Mouse (Mus musculus) myocyte (in vitro differentiated cells): ENCODE data around the gene Tbcc. TPM values are rescaled to one million over a fixed set of nuclear protein-coding genes. Genes with fewer than 3 reads are reported as not detected.

Experiments
- H3K27me3 ChIP-seq: one replicate; pipeline ENCODE4 v1.6.1; 2011; ENCODE audit not compliant: control insufficient read depth, insufficient read depth, insufficient read length
- H3K36me3 ChIP-seq: one replicate; pipeline ENCODE4 v1.6.1; 2011; ENCODE audit not compliant: control insufficient read depth, insufficient read depth
- H3K4me2 ChIP-seq: one replicate; pipeline ENCODE4 v1.6.1; 2011; ENCODE audit warnings: low read depth, control low read depth
- H3K4me3 ChIP-seq: one replicate; pipeline ENCODE4 v1.5.1; 2011; ENCODE audit warnings: mild to moderate bottlenecking, control low read depth, moderate library complexity
- H3K79me2 ChIP-seq: one replicate; pipeline ENCODE4 v1.6.1; 2011; ENCODE audit not compliant: control insufficient read depth, insufficient read depth
- H3ac ChIP-seq: one replicate; pipeline ENCODE4 v1.6.1; 2011; ENCODE audit not compliant: control insufficient read depth, insufficient read length
- CEBPB ChIP-seq: IDR thresholded peaks from 2 replicates; pipeline ENCODE4 v1.6.1; 2011; ENCODE audit warnings: mild to moderate bottlenecking, moderate library complexity; ENCODE audit not compliant: poor library complexity, insufficient read depth, severe bottlenecking
- E2F4 ChIP-seq: IDR thresholded peaks from one replicate; pipeline ENCODE4 v1.6.1; 2011; ENCODE audit warnings: mild to moderate bottlenecking, control low read depth, moderate library complexity; ENCODE audit not compliant: insufficient read depth
- MAX ChIP-seq: IDR thresholded peaks from one replicate; pipeline ENCODE4 v1.6.1; 2011; ENCODE audit warnings: low read depth, mild to moderate bottlenecking, control low read depth
- MYOD1 ChIP-seq, 3 experiments: IDR thresholded peaks; one replicate each; pipeline ENCODE4 v1.6.1; 2011; ENCODE audit warnings: control low read depth in 2 of 3, low read depth in 2 of 3, mild to moderate bottlenecking in 2 of 3, moderate library complexity in 1 of 3; ENCODE audit not compliant: insufficient read length in 2 of 3, control insufficient read depth in 1 of 3
- MYOG ChIP-seq, 3 experiments: IDR thresholded peaks; one replicate each; pipeline ENCODE4 v1.6.1; 2011; ENCODE audit warnings: control low read depth in 2 of 3, low read depth in 2 of 3, mild to moderate bottlenecking in 2 of 3; ENCODE audit not compliant: insufficient read length in 2 of 3, control insufficient read depth in 1 of 3, insufficient read depth in 1 of 3
- POLR2A ChIP-seq: IDR thresholded peaks from one replicate; pipeline ENCODE4 v1.6.1; 2011; ENCODE audit warnings: low read depth, mild to moderate bottlenecking, control low read depth, moderate library complexity; ENCODE audit not compliant: insufficient read length
- POLR2AphosphoS2 ChIP-seq: IDR thresholded peaks from one replicate; pipeline ENCODE4 v1.6.1; 2011; ENCODE audit warnings: low read depth, control low read depth; ENCODE audit not compliant: insufficient read length
- REST ChIP-seq: IDR thresholded peaks from one replicate; pipeline ENCODE4 v1.6.1; 2011; ENCODE audit warnings: mild to moderate bottlenecking, control low read depth, moderate library complexity; ENCODE audit not compliant: insufficient read depth, insufficient read length
- SRF ChIP-seq: IDR thresholded peaks from one replicate; pipeline ENCODE4 v1.6.1; 2011; ENCODE audit warnings: low read depth; ENCODE audit not compliant: control insufficient read depth, insufficient read length
- TCF12 ChIP-seq: IDR thresholded peaks from one replicate; pipeline ENCODE4 v1.6.1; 2011; ENCODE audit warnings: mild to moderate bottlenecking, control low read depth; ENCODE audit not compliant: poor library complexity, insufficient read depth, severe bottlenecking
- TCF3 ChIP-seq: IDR thresholded peaks from one replicate; pipeline ENCODE4 v1.6.1; 2011; ENCODE audit warnings: low read depth, control low read depth; ENCODE audit not compliant: insufficient read length
- USF1 ChIP-seq: IDR thresholded peaks from one replicate; pipeline ENCODE4 v1.6.1; 2011; ENCODE audit warnings: low read depth, mild to moderate bottlenecking, control low read depth, moderate library complexity
- polyA plus RNA-seq: library from polyadenylated mRNA; unstranded; fragments of >200 nt; fragmentation: generic; extraction: Trizol; gene quantifications from one replicate; pipeline ENCODE4 v1.2.1, GENCODE M21; 2012; ENCODE audit warnings: missing spikeins

Gene Tbcc
- polyA plus RNA-seq, 1 experiment, result 46.1 TPM

GRCm38 (mm10) chr17:46903876-46904490, 13.5 kb downstream of the Tbcc start:
- TF ChIP-seq TCF3 (no peak), USF1 (no peak), MAX (no peak), TCF12 (no peak), CEBPB (no peak), SRF (no peak), E2F4 (no peak), MYOD1 (IDR thresholded peaks at IDR 0.05; ENCODE audit: control insufficient read depth in 1 of 3, insufficient read length in 2 of 3, low read depth in 2 of 3) (no peak), REST (no peak)
- H3K4me2 ChIP-seq, result no peak overlapping the region
- H3K79me2 ChIP-seq, result no peaks in the 10 kb centered on the region
- no peaks in the 10 kb centered on the region for H3K27me3 ChIP-seq
- no peak overlapping the region for H3K4me3 ChIP-seq
- no peaks in the 10 kb centered on the region for H3K36me3 ChIP-seq
- H3ac ChIP-seq, result no peak overlapping the region

DNA sequence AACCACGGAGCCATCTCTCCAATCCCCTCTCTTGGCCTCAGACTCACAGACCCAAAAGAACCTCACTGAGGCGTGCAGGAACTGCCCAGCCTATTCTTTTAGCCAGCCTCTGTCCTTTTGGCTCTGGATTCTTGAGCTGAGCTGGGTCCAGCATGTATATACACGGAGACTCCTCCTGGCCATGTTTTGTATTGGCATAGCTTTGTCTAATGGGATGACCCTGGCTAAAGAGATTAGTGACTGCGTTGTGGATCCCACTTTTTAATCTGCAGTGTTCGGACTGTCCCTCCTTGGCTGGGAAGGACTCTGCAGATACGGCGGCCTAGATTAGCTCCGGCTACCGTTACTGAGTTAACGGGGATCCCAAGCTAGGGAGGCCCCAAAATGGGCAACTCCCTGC, 19.7 kb downstream of the Tbcc start, which contains the start of gene Prph2:
Gene Prph2 (plus strand): TSS at position 274 of the 400 bp plus-strand sequence.
- no peaks in the 10 kb centered on the region for H3K36me3 ChIP-seq
- H3K79me2 ChIP-seq, result no peaks in the 10 kb centered on the region
- no peak within 1 kb of the TSS for H3ac ChIP-seq
- H3K27me3 ChIP-seq, result no peaks in the 10 kb centered on the region
- TF ChIP-seq POLR2A (no peak), TCF12 (no peak), CEBPB (no peak)
- no peak within 1 kb of the TSS for H3K4me2 ChIP-seq
- H3K4me3 ChIP-seq, result no peak within 1 kb of the TSS

DNA sequence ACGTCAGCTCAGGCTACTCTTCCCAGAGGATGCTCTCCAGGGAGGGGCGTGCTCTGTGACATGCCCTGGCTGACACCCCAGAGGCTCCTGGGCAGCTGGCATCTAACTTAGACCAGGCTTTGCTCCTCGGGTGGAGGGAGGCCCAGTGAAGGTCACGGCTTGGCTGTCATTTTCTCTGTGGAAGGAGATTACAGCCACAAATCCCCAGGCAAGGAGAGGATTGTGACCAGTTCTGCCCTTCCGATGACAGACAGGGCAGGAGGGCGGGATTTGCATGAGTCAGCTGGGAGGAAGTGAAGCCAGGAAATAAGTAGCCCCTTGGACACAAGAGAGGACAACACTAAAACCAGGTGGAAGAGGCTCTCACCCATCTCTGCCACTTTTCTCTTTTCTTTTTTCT, 21.8 kb downstream of the Tbcc start:
- no peak for TF ChIP-seq TCF12
- no peak for TF ChIP-seq MYOG (IDR thresholded peaks at IDR 0.05; ENCODE audit: control insufficient read depth in 1 of 3, insufficient read depth in 1 of 3, insufficient read length in 2 of 3, low read depth in 2 of 3)
- TF ChIP-seq USF1, result no peak
- no peak for TF ChIP-seq POLR2AphosphoS2
- TF ChIP-seq MYOD1 (IDR thresholded peaks at IDR 0.05; ENCODE audit: control insufficient read depth in 1 of 3, insufficient read length in 2 of 3, low read depth in 2 of 3), result no peak
- no peak for TF ChIP-seq E2F4
- TF ChIP-seq POLR2A, result no peak
- TF ChIP-seq CEBPB, result no peak
- no peak for TF ChIP-seq REST
- no peak for TF ChIP-seq MAX
- TF ChIP-seq TCF3, result no peak
- TF ChIP-seq SRF, result no peak
- H3K4me3 ChIP-seq, result no peak overlapping the region
- H3K4me2 ChIP-seq, result peak overlapping the region; percentile 24
- H3K79me2 ChIP-seq, result no peaks in the 10 kb centered on the region
- no peak overlapping the region for H3ac ChIP-seq
- no peaks in the 10 kb centered on the region for H3K36me3 ChIP-seq
- no peaks in the 10 kb centered on the region for H3K27me3 ChIP-seq

- H3K27me3 ChIP-seq, result no peaks in the 10 kb centered on the region
- H3K79me2 ChIP-seq, result no peaks in the 10 kb centered on the region
- no peak overlapping the region for H3K4me3 ChIP-seq
- H3K4me2 ChIP-seq, result no peak overlapping the region
- no peaks in the 10 kb centered on the region for H3K36me3 ChIP-seq
- TF ChIP-seq MAX (no peak), REST (no peak), USF1 (no peak), MYOG (IDR thresholded peaks at IDR 0.05; ENCODE audit: control insufficient read depth in 1 of 3, insufficient read depth in 1 of 3, insufficient read length in 2 of 3, low read depth in 2 of 3) (no peak), POLR2AphosphoS2 (no peak), TCF12 (no peak), POLR2A (no peak), SRF (no peak), TCF3 (no peak), E2F4 (no peak), CEBPB (no peak)
- H3ac ChIP-seq, result no peak overlapping the region
These were observed 24.6 kb downstream of the Tbcc start for GRCm38 (mm10) chr17:46915129-46915528.

DNA sequence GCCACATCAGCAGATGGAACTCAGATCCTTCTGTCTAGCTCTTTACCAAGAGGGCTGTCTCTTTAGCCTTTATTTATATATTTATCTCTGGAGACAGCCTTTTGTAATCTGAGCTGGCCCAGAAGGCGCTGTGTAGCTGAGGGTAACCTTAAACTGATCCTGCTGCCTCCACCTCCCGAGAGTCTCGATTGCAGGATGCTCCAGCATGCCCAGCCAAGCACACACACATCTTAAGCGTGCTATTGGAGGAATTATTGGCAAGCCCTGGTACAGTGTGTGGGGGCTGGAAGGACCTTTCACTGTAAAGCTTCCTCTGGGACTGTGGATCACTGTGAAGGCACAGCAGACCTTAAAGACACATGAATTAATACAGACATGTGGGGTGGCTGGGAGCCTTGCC, 28.5 kb downstream of the Tbcc start:
- Histone ChIP-seq H3K4me3 (no peak overlapping the region), H3K79me2 (no peaks in the 10 kb centered on the region), H3K36me3 (no peaks in the 10 kb centered on the region), H3K4me2 (no peak overlapping the region), H3ac (no peak overlapping the region), H3K27me3 (no peaks in the 10 kb centered on the region)
- TF ChIP-seq TCF3, result no peak
- TF ChIP-seq E2F4, result no peak
- no peak for TF ChIP-seq POLR2AphosphoS2
- TF ChIP-seq MYOG (IDR thresholded peaks at IDR 0.05; ENCODE audit: control insufficient read depth in 1 of 3, insufficient read depth in 1 of 3, insufficient read length in 2 of 3, low read depth in 2 of 3), result no peak
- TF ChIP-seq USF1, result no peak
- no peak for TF ChIP-seq MAX
- TF ChIP-seq POLR2A, result no peak
- TF ChIP-seq CEBPB, result no peak
- no peak for TF ChIP-seq TCF12
- no peak for TF ChIP-seq SRF
- no peak for TF ChIP-seq REST
- no peak for TF ChIP-seq MYOD1 (IDR thresholded peaks at IDR 0.05; ENCODE audit: control insufficient read depth in 1 of 3, insufficient read length in 2 of 3, low read depth in 2 of 3)
